Mouse (Mus musculus) cerebellum, adult 2 months (tissue): ENCODE results near the gene Slc25a25.

Experiments used
- CTCF ChIP-seq: fragments of 200-500 bp; IDR thresholded peaks from 2 replicates; pipeline ENCODE4 v1.5.1; 2011; ENCODE audit warnings: low read depth, mild to moderate bottlenecking, control low read depth, low read length, moderate library complexity, borderline replicate concordance; ENCODE audit not compliant: insufficient read depth
- POLR2A ChIP-seq: fragments of 200-500 bp; IDR thresholded peaks from 2 replicates; pipeline ENCODE4 v1.6.1; 2011; ENCODE audit warnings: low read length, control low read depth, borderline replicate concordance; ENCODE audit not compliant: insufficient read depth

GRCm38 (mm10) chr2:32404663-32405062 is 46.6 kb downstream of the Slc25a25 start:
- TF ChIP-seq CTCF (peak; percentile 100), POLR2A (no peak)
